Mouse (Mus musculus): ENCODE data around the gene Coq8b. TPM values are rescaled to one million over a fixed set of nuclear protein-coding genes. Genes with fewer than 3 reads are reported as not detected.

Gene Coq8b
- total and polyA plus RNA-seq, 2 experiments from 2014 or later, result 15.1 to 26.0 TPM

GRCm38 (mm10) chr7:27231693-27232331, 1.0 kb upstream of the Coq8b start:
- H3K4me2 ChIP-seq (ENCODE audit: low read depth, low read length, poor library complexity, severe bottlenecking), result no peak overlapping the region
- no peak overlapping the region for H3K4me3 ChIP-seq (ENCODE audit: low read depth, low read length)
- no peak for DNase-seq (ENCODE audit: low spot score)
- WGBS, result 77% methylated on average over 7 of the region's 7 CpGs
- ATAC-seq (ENCODE audit: low FRiP score), result no peak
- no peaks in the 10 kb centered on the region for H3K36me3 ChIP-seq (ENCODE audit: insufficient read depth, low read length)
- H3K9ac ChIP-seq (replicated peaks; ENCODE audit: low read length, poor library complexity, severe bottlenecking), result no peak overlapping the region
- 0 out of 2 replicates have a peak overlapping the region, but pooled peaks have one; percentile 62 for H3K27ac ChIP-seq (ENCODE audit: low read depth, low read length)
- H3K27me3 ChIP-seq (ENCODE audit: insufficient read depth, low read length), result no peaks in the 10 kb centered on the region
- H3K9me3 ChIP-seq (ENCODE audit: low read length), result no peaks in the 10 kb centered on the region
- TF ChIP-seq CTCF (IDR thresholded peaks at IDR 0.05), result no peak
- peaks cover 14% of the 10 kb centered on the region for H3K4me1 ChIP-seq (ENCODE audit: insufficient read depth, low read length)

- DNase-seq (ENCODE audit: low spot score) (no peak), ATAC-seq (ENCODE audit: low FRiP score) (peak; percentile 31; the same call in 1 of the 2 replicates)
- H3K4me2 ChIP-seq (ENCODE audit: low read depth, low read length, poor library complexity, severe bottlenecking), result peak overlapping the region; percentile 70
- WGBS, result 3% methylated on average over 4 of the region's 6 CpGs
- H3K9me3 ChIP-seq (ENCODE audit: low read length), result no peaks in the 10 kb centered on the region
- peak overlapping the region; percentile 48 for H3K4me3 ChIP-seq (ENCODE audit: low read depth, low read length)
- peaks cover 11% of the 10 kb centered on the region for H3K4me1 ChIP-seq (ENCODE audit: insufficient read depth, low read length)
- H3K27ac ChIP-seq (ENCODE audit: low read depth, low read length), result peak overlapping the region; percentile 62
- peak overlapping the region; percentile 54 for H3K9ac ChIP-seq (replicated peaks; ENCODE audit: low read length, poor library complexity, severe bottlenecking)
- H3K27me3 ChIP-seq (ENCODE audit: insufficient read depth, low read length), result no peaks in the 10 kb centered on the region
- H3K36me3 ChIP-seq (ENCODE audit: insufficient read depth, low read length), result no peaks in the 10 kb centered on the region
- no peak for TF ChIP-seq CTCF (IDR thresholded peaks at IDR 0.05)
Observed at GRCm38 (mm10) chr7:27233300-27233699, 477 bp downstream of the Coq8b start.

- no peak overlapping the region for H3K4me3 ChIP-seq (ENCODE audit: low read depth, low read length)
- ATAC-seq (ENCODE audit: low FRiP score), result no peak
- no peak for TF ChIP-seq CTCF (IDR thresholded peaks at IDR 0.05)
- no peak for DNase-seq (ENCODE audit: low spot score)
- H3K36me3 ChIP-seq (ENCODE audit: insufficient read depth, low read length), result peaks cover 14% of the 10 kb centered on the region
- 94% methylated on average over 2 of the region's 2 CpGs for WGBS
- H3K9me3 ChIP-seq (ENCODE audit: low read length), result no peaks in the 10 kb centered on the region
- no peaks in the 10 kb centered on the region for H3K27me3 ChIP-seq (ENCODE audit: insufficient read depth, low read length)
- H3K27ac ChIP-seq (ENCODE audit: low read depth, low read length), result no peak overlapping the region
- peaks cover 11% of the 10 kb centered on the region for H3K4me1 ChIP-seq (ENCODE audit: insufficient read depth, low read length)
- H3K4me2 ChIP-seq (ENCODE audit: low read depth, low read length, poor library complexity, severe bottlenecking), result no peak overlapping the region
- no peak overlapping the region for H3K9ac ChIP-seq (replicated peaks; ENCODE audit: low read length, poor library complexity, severe bottlenecking)
Observed at GRCm38 (mm10) chr7:27235726-27236125, 2.9 kb downstream of the Coq8b start.

- ATAC-seq (ENCODE audit: low FRiP score) (no peak), DNase-seq (ENCODE audit: low spot score) (no peak)
- Histone ChIP-seq H3K27ac (ENCODE audit: low read depth, low read length) (no peak overlapping the region), H3K36me3 (ENCODE audit: insufficient read depth, low read length) (peaks cover 31% of the 10 kb centered on the region), H3K4me1 (ENCODE audit: insufficient read depth, low read length) (peaks cover 11% of the 10 kb centered on the region), H3K4me2 (ENCODE audit: low read depth, low read length, poor library complexity, severe bottlenecking) (no peak overlapping the region), H3K9me3 (ENCODE audit: low read length) (no peaks in the 10 kb centered on the region), H3K4me3 (ENCODE audit: low read depth, low read length) (no peak overlapping the region), H3K27me3 (ENCODE audit: insufficient read depth, low read length) (no peaks in the 10 kb centered on the region), H3K9ac (replicated peaks; ENCODE audit: low read length, poor library complexity, severe bottlenecking) (no peak overlapping the region)
- 96% methylated on average over 2 of the region's 2 CpGs for WGBS
- peak; percentile 46 for TF ChIP-seq CTCF (IDR thresholded peaks at IDR 0.05)
Observed at GRCm38 (mm10) chr7:27237527-27237926, 4.7 kb downstream of the Coq8b start.

GRCm38 (mm10) chr7:27238568-27238967, 5.7 kb downstream of the Coq8b start:
- peaks cover 8% of the 10 kb centered on the region for H3K4me1 ChIP-seq (ENCODE audit: insufficient read depth, low read length)
- no peak for ATAC-seq (ENCODE audit: low FRiP score)
- H3K4me2 ChIP-seq (ENCODE audit: low read depth, low read length, poor library complexity, severe bottlenecking), result no peak overlapping the region
- no peak for TF ChIP-seq CTCF (IDR thresholded peaks at IDR 0.05)
- H3K27ac ChIP-seq (ENCODE audit: low read depth, low read length), result no peak overlapping the region
- H3K27me3 ChIP-seq (ENCODE audit: insufficient read depth, low read length), result no peaks in the 10 kb centered on the region
- no peak overlapping the region for H3K9ac ChIP-seq (replicated peaks; ENCODE audit: low read length, poor library complexity, severe bottlenecking)
- H3K36me3 ChIP-seq (ENCODE audit: insufficient read depth, low read length), result peaks cover 36% of the 10 kb centered on the region
- DNase-seq (ENCODE audit: low spot score), result no peak
- no peaks in the 10 kb centered on the region for H3K9me3 ChIP-seq (ENCODE audit: low read length)
- WGBS, result 89% methylated on average over 5 of the region's 5 CpGs
- H3K4me3 ChIP-seq (ENCODE audit: low read depth, low read length), result no peak overlapping the region

- Histone ChIP-seq H3K36me3 (ENCODE audit: insufficient read depth, low read length) (peaks cover 42% of the 10 kb centered on the region), H3K4me3 (ENCODE audit: low read depth, low read length) (no peak overlapping the region), H3K4me1 (ENCODE audit: insufficient read depth, low read length) (no peaks in the 10 kb centered on the region), H3K4me2 (ENCODE audit: low read depth, low read length, poor library complexity, severe bottlenecking) (no peak overlapping the region), H3K27ac (ENCODE audit: low read depth, low read length) (no peak overlapping the region), H3K27me3 (ENCODE audit: insufficient read depth, low read length) (no peaks in the 10 kb centered on the region), H3K9ac (replicated peaks; ENCODE audit: low read length, poor library complexity, severe bottlenecking) (no peak overlapping the region), H3K9me3 (ENCODE audit: low read length) (no peaks in the 10 kb centered on the region)
- no peak for ATAC-seq (ENCODE audit: low FRiP score)
- TF ChIP-seq CTCF (IDR thresholded peaks at IDR 0.05), result no peak
- DNase-seq (ENCODE audit: low spot score), result no peak
- WGBS, result 76% methylated on average over 8 of the region's 8 CpGs
Observed at GRCm38 (mm10) chr7:27243211-27243610, 10.4 kb downstream of the Coq8b start.
